Mouse (Mus musculus) urinary bladder, postnatal 14 days (tissue): ENCODE data around the gene Ccdc34.

ENCODE experiments used
- DNase-seq: peaks from one replicate; pipeline ENCODE4 v3.0.0; 2021; ENCODE audit warnings: low spot score

The Ccdc34 gene

DNA sequence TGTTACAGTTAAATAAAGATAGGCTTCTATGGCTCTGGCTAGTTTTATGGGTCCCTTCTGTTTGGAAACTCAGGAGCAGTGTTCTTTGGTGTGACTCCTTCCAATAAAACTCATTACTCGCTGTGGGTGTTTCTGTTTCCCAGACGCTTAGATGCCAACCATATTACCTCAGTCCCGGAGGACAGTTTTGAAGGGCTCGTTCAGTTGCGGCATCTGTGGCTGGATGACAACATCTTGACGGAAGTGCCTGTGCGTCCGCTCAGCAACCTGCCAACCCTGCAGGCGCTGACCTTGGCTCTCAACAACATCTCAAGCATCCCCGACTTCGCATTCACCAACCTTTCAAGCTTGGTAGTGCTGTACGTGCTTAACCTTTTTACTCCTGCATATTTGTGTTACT, 21.2 kb upstream of the Ccdc34 start:
- no peak for DNase-seq

DNA sequence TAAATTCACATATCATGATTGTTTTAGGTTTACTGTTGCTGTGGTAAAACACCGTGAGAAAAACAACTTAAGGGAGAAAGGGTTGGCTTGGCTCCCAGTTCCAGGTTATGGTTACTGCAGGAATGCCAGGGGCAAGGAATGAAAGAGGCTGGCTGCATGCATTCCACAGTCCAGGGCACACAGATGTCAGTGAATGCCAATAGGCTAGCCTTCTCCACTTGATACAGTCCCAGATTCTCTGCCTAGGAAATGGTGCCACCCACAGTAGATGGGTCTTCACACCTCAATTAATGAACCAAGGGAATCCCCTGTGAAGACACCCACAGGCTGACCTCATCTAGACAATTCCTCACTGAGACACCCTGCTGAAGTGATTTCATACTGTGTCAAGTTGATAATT, 12.9 kb upstream of the Ccdc34 start:
- DNase-seq = no peak

DNA sequence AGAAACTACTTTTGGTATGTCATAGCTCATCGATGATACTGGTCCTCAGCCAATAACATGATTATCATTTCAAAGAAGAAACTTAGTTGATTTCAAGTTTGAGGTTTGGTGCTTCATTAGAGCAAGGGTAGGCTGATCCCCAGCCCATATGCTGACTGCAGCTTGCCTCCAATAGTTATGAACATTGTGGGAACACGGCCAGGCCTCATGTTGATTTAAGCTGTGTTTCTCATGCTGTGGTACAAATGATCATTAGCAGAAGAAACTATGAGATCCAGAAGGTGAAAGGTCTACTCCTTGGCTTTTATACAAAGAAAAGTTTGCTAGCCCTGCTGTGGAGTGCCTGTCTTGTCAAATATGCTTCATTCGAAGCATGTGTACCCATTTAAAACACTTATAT, 12.5 kb upstream of the Ccdc34 start:
- DNase-seq = no peak

DNA sequence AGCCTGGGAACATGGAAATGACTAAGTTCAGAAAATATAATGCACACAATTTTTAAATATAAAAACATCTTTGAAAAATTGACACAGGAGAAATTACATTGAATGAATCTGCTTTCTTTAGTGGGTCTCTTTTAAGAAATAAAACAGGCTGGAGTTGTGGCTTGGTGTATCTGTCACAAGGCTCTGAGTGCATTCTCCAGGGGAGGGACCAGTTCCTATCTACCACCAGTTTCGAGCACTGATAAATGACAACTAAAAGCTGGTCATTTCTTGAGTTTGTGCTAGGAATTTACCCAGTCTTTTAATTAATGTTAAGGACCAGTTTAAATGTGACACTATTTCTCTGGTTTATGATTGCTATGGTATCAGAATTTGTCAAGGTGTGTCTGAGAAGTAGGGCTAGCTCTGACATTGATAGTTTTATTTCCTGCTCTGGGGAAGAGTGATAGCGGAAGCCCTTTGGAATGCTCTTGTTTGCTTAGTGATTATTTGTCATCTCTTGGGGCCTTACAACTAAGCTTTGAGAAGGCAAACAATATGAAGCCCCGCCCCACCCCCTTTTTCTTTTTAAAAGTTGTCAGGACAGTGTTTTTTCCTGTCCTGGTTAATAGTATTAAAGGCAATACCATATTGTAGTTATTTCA, 11.9 kb upstream of the Ccdc34 start:
- no peak for DNase-seq

DNA sequence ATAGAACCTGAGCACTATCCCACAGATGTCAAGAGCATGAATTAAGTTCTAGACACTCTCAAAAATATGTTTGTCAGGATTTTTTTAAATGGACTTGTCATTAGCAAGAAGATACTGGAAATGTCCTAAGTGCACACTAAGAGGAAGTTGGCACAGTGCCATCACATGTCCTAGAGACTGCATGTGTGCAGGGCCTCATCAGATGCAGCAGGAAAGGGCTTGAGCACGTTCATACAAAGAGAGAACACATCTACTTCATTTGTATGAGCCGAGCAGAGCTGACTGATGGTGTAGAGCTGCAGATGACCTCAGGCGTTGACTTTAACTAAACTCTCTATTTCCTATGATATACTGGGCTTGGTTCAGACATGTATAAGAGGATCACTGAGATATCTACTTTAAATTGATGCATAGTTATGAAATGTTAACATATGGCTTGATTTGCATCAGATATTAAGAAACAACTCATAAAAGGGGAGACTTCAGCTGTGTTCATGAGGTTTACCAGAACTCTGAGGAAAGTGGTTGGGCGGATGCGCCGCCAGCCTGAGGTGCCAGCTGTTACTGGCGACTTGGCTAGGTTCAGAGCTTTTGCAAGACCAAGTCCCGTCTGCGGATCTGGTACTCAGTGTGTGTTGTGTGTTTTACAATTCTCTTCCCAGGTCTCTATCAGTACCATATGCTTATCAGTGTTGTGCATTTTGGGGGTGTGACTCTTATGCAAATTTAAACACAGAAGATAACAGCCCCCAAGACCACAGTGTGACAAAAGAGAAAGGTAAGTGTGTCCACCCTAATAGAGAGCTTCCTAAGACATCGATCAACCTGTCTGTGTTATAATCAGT, 10.0 kb upstream of the Ccdc34 start:
- no peak for DNase-seq

DNA sequence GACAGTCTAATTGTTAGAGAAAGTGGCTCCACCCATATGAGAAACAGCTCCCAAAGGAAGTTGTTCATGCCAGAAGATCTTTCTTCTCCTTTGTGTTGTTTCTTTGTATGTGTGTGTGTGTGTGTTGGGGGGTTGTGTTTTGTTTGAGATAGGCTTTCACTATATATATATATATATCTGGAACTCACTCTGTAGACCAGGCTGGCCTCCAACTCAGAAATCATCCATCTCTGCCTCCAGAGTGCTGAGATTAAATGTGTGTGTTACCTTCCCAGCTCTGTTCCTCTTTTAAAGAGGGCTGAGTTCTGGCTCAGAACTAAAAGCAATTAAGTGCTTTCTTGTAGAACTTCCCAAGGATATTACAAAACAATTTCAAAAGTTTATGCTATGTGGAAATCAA, 8.2 kb upstream of the Ccdc34 start:
- no peak for DNase-seq

DNA sequence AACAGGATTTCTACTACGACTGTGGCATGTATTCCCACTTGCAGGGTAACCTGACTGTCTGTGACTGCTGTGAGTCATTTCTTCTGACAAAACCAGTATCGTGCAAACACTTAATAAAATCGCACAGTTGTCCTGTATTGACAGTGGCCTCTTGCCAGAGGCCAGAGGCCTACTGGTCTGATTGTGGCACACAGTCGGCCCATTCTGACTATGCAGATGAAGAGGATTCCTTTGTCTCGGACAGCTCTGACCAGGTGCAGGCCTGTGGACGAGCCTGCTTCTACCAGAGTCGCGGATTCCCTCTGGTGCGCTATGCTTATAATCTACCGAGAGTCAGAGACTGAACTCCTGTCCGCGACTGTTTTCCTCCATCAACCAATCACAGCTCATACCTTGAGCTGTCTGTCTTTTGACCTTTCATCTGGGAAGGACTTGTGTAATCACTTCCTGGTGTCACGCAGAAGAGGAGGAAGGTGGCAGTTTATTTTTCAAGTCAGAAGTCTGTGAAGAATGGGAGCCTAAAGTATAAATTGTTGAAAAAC, 5.4 kb upstream of the Ccdc34 start:
- DNase-seq = no peak

DNA sequence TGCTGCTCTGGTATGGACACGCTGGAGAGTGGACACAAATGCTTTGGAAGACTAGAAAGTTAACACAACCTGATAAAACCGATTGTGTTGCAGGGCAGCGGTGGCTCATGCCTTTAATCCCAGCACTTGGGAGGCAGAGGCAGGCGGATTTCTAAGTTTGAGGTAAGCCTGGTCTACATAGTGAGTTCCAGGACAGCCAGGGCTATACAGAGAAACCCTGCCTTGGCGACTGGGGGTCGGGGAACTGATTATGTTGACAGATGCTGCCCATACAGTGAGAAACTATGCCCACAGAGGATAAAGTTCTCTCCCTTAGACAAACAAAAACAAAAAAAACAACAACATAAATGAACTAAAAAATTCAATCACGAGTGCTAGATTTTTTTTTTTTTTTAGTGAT, 530 bp upstream of the Ccdc34 start:
- no peak for DNase-seq

DNA sequence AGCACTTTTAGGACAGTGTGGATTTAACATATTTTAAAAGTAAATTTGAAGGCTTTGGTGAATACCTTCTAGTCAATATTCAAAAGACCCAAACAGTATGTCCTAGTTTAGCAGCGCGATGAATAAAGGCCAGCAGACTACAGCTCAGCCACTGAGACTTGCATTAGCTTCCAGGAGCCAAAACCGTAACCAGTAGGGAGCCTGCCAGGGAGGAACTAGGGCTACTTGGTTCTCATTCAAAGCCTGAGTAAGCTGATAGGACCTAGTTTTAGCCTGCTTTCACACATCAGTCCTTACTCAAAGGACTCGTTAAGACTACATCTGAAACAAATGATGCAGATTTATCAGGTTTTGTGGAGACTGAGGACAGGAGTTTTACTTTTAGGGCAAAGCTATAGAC, 2.0 kb downstream of the Ccdc34 start:
- DNase-seq = no peak

DNA sequence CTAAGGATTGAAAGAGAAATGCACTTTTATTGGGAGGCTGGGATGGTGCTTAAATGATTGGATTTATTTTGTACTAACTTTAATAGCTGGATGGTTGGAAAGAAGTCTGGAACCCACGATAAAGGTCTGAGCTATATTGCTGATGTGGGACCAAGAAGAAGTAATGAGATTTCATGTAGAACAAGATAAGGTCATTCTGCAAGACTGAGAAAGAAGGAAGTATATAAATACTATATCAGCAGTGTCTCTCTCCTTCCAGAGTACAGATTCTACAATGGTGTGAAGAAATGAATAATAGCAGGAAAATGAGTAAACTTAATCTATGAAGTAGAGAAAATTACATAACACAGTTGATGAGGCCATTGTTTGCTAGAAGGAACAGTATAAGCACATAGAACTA, 2.8 kb downstream of the Ccdc34 start:
- no peak for DNase-seq

DNA sequence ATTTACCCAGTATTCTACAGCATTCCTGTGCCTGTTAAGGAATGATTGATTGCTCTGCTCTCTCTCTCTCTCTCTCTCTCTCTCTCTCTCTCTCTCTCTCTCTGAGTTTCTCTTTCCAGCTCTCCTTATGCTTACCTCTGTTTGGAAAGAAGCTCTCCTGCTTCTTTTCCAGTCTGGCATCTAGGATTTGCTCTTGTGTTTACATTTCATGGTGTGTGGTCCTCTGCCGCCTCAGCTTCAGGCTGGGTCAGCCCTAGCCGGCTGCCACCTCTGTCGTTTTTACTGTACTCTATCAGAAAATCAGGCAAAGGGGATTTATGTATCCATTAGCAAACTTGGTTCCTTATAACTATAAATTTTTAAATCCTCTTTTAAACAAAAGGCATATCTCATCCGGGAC, 18.6 kb downstream of the Ccdc34 start:
- DNase-seq = no peak

DNA sequence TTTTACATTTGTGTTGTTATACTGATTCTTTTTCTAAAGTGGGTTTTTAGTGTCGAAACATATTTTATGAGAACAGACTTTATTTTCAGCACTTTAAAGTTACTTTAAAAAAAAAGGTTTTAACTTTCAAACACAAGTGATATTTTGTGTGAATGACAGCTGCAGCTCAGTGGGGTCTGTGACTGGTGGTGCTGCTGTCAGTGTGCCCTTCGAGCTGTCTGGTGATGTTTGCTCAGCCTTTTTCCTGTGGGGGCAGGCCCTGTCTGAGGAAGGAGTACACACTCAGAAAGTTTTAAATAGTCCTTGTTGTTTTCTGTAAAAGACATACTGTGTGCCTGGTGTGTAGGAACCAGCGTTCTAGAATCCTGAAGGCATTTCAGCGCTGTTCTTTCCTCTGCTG, 19.0 kb downstream of the Ccdc34 start:
- DNase-seq = no peak

DNA sequence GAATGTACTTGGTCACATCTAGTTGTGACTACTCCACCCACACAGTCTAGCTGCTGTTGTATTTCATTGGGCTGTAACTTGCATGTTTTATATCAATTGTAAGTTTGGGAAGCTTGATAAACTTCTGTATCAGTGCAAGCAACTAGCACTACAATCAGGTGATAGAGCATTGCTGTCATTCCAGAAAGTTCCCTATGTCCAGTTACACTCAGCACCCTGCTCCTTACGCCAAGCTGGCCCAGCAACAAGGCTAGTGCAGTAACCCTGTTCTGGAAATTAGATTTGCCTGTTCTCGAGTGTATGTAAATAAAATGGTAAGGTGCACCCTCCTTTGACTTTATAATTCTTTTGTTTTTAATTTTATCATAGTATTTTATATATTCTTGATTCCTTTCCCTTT, 19.6 kb downstream of the Ccdc34 start:
- DNase-seq = no peak

DNA sequence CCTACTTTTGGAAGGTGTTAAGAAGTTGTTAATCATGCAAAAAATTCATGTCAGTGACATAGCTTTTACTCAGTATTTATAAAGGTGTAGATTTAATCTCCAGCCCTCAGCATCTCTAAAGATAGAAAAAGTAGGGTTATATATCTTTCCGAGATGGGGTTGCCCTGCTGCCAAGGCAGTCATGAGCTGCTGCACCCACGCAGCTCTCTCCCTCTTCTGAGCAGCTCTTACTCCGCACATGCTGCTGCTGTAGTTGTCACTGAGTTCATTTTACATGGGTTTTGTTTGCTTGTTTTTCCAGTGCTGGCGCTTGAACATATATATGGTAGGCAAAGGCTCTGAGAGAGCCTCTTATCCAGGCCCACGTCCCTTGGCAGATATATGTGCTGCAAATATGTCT, 20.7 kb downstream of the Ccdc34 start:
- DNase-seq = no peak

DNA sequence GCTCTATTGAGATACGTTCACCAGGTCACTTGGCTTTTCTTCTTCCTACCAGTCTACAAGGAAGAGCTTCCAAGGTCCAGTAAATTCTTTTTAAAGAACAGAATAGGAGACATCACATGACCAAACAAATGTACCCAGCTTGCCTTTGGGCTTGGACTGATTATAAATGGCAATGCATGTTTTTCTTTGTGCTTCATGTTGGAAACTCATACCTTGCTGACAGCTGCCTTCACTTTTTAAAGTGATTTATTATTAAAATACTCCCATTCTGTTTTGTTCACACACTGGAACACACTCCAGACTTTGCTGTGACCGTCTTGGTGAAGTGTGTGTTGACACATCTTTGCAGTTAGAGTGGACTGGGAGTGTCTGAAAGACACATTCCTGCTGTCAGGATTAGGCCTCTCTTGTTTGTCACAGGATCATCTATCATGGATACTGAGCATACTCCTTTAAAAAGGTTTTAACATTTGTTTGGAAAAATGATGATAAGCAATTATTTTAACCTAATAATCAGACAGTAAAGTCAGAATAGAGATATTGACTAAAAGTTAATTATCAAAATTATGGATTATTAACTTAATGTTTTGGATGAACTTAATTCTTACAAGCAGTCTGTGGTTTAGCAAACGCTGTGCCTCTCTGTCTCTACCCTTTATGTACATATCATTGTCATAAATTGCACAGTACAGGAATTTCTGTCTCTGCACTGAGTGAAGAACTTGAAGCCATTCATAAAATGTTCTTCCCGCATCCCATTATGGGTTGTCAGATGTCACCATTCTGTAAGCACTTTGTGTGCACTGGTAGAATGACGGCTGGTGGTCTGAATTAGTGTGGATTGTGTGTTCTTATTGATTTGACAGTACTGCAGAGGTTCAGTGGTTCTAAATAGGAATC, 25.5 kb downstream of the Ccdc34 start:
- DNase-seq = no peak

DNA sequence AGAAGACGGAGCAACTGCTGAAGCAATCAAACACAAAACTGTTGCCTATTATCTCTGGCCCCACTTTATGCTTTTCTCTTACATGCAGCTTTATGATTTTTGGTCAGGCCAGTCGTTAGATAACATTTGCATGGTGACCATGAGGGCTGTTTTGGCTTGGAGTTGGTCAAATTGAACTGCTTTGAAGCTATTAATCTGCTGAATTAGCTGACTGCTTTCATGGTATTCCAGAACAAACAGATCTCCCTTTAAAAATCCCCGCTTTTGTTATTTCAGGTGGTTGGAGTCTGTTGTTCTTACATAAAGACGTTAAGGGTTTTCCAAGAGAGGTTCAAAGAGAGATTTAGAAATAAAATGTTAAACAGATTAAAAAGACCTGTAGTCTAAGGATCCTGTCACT, 40.8 kb downstream of the Ccdc34 start:
- no peak for DNase-seq

DNA sequence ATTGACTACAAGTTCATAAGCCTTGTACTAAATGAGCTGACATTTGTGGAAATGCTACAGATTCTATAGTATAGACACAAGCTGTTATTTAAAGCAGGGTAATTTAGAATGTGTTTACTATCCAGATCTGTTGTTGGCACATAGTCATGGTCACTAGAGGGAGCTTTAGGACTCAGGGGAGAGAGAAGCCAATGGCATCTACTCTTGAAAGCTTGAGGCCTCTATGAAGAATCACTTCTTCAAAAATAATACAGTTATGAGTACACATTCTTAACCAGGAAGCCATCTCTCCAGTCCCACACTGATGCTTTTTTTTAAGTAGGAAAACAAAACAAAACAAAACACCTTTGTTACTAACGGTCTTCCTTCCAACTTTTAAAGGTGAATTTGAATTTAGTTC, 45.5 kb downstream of the Ccdc34 start:
- peak; percentile 11 for DNase-seq

DNA sequence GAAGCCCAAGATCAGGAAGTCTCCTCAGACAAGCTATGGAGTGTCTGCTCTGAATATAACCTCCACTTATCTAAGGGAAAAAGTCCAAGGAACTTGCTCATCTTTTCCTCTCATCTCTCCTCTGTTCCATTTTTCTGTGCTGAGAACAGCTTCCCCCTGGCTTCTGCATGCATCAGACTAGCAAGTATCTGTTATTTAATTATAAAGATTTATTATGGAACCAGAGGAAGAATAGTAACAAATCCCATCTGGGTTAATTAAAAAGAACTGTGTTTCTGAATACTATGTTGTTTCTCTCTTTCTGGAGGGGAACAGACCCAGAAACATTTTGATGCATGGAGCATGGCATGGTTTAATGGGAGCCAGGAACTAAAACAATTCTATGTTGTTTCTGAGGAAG, 51.3 kb downstream of the Ccdc34 start:
- no peak for DNase-seq

DNA sequence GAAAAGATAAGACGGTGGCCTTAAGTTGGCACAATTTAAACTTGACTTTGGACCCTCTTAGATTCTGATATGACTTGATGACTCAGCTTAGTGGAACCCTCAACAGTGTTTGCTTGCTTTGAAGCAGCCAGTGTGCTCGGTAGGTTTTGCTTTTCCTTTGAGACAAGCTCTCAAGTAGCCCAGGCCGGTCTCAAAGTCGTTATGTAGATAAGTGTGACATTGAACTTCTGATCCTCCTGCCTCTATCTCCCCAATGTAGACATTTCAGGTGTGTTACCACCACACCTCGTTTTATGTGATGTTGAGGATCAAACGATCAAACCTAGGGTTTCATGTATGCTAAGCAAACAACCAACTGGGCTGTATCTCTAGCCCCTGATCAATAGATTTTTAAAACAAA, 55.4 kb downstream of the Ccdc34 start:
- no peak for DNase-seq

DNA sequence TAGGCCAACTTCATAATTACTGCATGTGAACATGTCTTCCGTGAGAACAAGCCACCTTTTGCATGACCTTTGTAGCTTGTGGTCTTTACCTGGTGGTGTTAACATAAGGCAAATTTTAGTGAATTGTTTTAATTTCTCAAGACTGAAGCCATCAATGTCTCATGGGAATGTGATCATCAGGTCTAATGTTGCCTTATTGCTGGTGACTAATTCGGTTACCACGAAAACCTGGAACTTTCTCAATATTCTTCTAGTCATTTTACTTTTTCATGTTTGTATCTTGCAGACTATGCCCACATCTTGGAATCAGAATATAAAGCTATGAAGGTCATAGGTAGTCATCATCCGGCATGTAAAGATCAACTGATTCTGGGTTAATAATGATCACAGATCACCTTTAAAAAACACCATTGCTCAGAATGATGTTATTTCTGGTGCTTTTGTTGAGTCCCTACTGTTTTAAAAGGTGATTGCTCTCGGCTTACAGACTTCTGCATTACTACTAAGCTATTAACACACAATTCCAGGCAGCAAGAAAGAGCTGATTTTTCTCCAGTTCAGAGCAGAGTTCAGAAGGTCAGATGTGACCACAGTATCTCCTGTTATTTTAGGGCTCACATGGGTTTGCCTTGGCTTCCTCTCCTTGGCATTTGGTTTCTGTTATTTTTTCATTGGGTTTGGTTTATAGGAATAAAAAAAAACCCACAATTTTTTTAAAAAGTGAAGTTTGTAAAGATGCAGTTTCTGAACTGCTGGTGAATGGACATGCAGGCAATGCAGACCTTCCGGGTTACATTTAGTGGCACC, 57.2 kb downstream of the Ccdc34 start:
- DNase-seq = no peak

DNA sequence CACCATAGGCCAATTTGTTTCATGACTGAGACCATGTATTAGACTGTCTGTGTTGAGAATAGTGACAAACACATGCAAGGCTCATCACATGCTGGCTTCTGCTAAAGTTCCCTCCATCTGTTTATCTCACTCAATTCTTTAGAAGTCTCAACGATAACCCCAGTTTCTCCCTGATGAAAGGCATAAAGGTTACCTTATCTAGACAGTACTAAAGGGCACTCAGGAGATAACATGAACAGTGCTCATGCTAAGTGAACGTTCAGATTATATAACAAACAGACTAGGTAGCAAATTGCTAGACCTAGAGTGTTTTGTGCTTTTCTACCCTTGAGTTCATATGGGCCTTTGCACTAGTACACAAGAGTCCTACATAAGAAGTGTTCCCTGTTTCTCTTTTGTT, 59.6 kb downstream of the Ccdc34 start:
- DNase-seq = no peak

DNA sequence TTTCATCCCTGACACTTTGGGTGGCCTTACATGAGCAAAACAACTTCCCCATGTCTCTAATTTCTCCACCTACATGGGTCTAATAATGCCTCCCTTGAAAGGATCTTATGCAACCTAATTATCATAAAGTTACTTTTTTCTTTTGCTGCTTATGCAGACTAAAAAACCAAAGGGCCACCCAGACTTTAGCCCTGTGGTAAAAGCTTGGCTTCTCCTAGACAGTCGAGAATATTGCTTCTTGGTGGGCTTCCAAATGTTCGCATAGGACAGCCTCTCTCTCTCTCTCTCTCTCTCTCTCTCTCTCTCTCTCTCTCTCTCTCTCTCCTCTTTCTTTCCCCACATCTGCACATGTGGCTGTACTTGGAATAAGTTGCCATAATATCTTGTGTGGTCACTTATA, 60.0 kb downstream of the Ccdc34 start:
- no peak for DNase-seq
